Mouse (Mus musculus) heart, embryonic 12.5 days (tissue): ENCODE data around the gene Hhat. TPM values are rescaled to one million over a fixed set of nuclear protein-coding genes. Genes with fewer than 3 reads are reported as not detected.

ENCODE experiments used
- ATAC-seq: fragments of 200-750 bp; cut with Nextera tagmentation; 2 replicates; pipeline ENCODE4 v1.8.0; 2017; ENCODE audit warnings: moderate TSS enrichment, moderate library complexity; ENCODE audit not compliant: insufficient number of reproducible peaks, low FRiP score
- H3K27ac ChIP-seq: fragments of 300-500 bp; sonication (generic); 2 replicates; pipeline ENCODE4 v1.5.1; 2016; ENCODE audit warnings: mild to moderate bottlenecking, moderate library complexity; ENCODE audit not compliant: poor library complexity, severe bottlenecking
- H3K27me3 ChIP-seq: fragments of 300-500 bp; sonication (generic); replicated peaks from 2 replicates; pipeline ENCODE4 v1.6.1; 2016; ENCODE audit warnings: mild to moderate bottlenecking, moderate library complexity
- H3K36me3 ChIP-seq: fragments of 300-500 bp; sonication (generic); 2 replicates; pipeline ENCODE4 v1.6.1; 2016; ENCODE audit warnings: mild to moderate bottlenecking, moderate library complexity
- H3K4me1 ChIP-seq: fragments of 300-500 bp; sonication (generic); replicated peaks from 2 replicates; pipeline ENCODE4 v1.6.1; 2016; ENCODE audit warnings: mild to moderate bottlenecking
- H3K4me2 ChIP-seq: fragments of 300-500 bp; sonication (generic); 2 replicates; pipeline ENCODE4 v1.6.1; 2016; ENCODE audit warnings: mild to moderate bottlenecking, moderate library complexity
- H3K4me3 ChIP-seq: fragments of 300-500 bp; sonication (generic); 2 replicates; pipeline ENCODE4 v1.5.1; 2016; ENCODE audit warnings: mild to moderate bottlenecking
- H3K9ac ChIP-seq: fragments of 300-500 bp; sonication (generic); 2 replicates; pipeline ENCODE4 v1.6.1; 2016; ENCODE audit warnings: mild to moderate bottlenecking, moderate library complexity
- H3K9me3 ChIP-seq: fragments of 300-500 bp; sonication (generic); replicated peaks from 2 replicates; pipeline ENCODE4 v1.6.1; 2016; ENCODE audit warnings: mild to moderate bottlenecking, moderate library complexity
- WGBS: fragments of 180-500 bp; shearing (Covaris S2); methylation state at CpG from one replicate; pipeline ENCODE4 v1.1.7; 2016; 5-methylcytosine and 5-hydroxymethylcytosine counted together
- polyA plus RNA-seq: library from polyadenylated mRNA; unstranded; fragments of >200 nt; fragmentation: Nextera tagmentation; extraction: Ambion mirVana; gene quantifications from 2 replicates; pipeline ENCODE4 v1.2.1, GENCODE M21; 2016

The Hhat gene
- polyA plus RNA-seq, 1 experiment from 2014 or later = 6.7 TPM

- H3K9ac ChIP-seq = no peak overlapping the region
- no peak for ATAC-seq
- no peaks in the 10 kb centered on the region for H3K4me1 ChIP-seq
- whole genome bisulfite sequencing = 75% methylated on average over 7 of the region's 7 CpGs
- no peaks in the 10 kb centered on the region for H3K27me3 ChIP-seq
- H3K36me3 ChIP-seq = peaks cover 3% of the 10 kb centered on the region; the same call in 1 of the 2 replicates
- H3K4me2 ChIP-seq = no peak overlapping the region
- H3K27ac ChIP-seq = no peak overlapping the region
- no peaks in the 10 kb centered on the region for H3K9me3 ChIP-seq
- no peak overlapping the region for H3K4me3 ChIP-seq
These were observed 28.4 kb downstream of the Hhat start for GRCm38 (mm10) chr1:192742394-192743251.

GRCm38 (mm10) chr1:192741896-192742295, 29.1 kb downstream of the Hhat start:
- Histone ChIP-seq H3K27ac (no peak overlapping the region), H3K9me3 (no peaks in the 10 kb centered on the region), H3K27me3 (no peaks in the 10 kb centered on the region), H3K9ac (no peak overlapping the region), H3K36me3 (peaks cover 3% of the 10 kb centered on the region; the same call in 1 of the 2 replicates), H3K4me2 (no peak overlapping the region), H3K4me3 (no peak overlapping the region), H3K4me1 (no peaks in the 10 kb centered on the region)
- ATAC-seq = no peak
- 92% methylated on average over 2 of the region's 2 CpGs for WGBS

GRCm38 (mm10) chr1:192736524-192736923, 34.5 kb downstream of the Hhat start:
- Histone ChIP-seq H3K27me3 (no peaks in the 10 kb centered on the region), H3K36me3 (peaks cover 3% of the 10 kb centered on the region; the same call in 1 of the 2 replicates), H3K4me1 (0 out of 2 replicates have a peak, but pooled peaks cover 4% of the 10 kb centered on the region), H3K4me2 (no peak overlapping the region), H3K9me3 (no peaks in the 10 kb centered on the region), H3K27ac (no peak overlapping the region), H3K9ac (no peak overlapping the region; the same call in 1 of the 2 replicates), H3K4me3 (no peak overlapping the region)
- ATAC-seq = no peak
- 57% methylated on average over 3 of the region's 3 CpGs for WGBS

GRCm38 (mm10) chr1:192736002-192736426, 35.0 kb downstream of the Hhat start:
- Histone ChIP-seq H3K9me3 (no peaks in the 10 kb centered on the region), H3K36me3 (peaks cover 3% of the 10 kb centered on the region; the same call in 1 of the 2 replicates), H3K9ac (no peak overlapping the region), H3K4me3 (no peak overlapping the region), H3K27me3 (no peaks in the 10 kb centered on the region), H3K4me2 (no peak overlapping the region), H3K4me1 (0 out of 2 replicates have a peak, but pooled peaks cover 4% of the 10 kb centered on the region), H3K27ac (no peak overlapping the region)
- no peak for ATAC-seq
- WGBS = 67% methylated on average over 9 of the region's 9 CpGs

- no peaks in the 10 kb centered on the region for H3K36me3 ChIP-seq
- H3K9ac ChIP-seq = no peak overlapping the region
- H3K9me3 ChIP-seq = 0 out of 2 replicates have a peak, but pooled peaks cover 2% of the 10 kb centered on the region
- WGBS = 72% methylated on average over 7 of the region's 7 CpGs
- no peak overlapping the region for H3K4me2 ChIP-seq
- no peaks in the 10 kb centered on the region for H3K27me3 ChIP-seq
- ATAC-seq = no peak
- H3K27ac ChIP-seq = no peak overlapping the region
- no peak overlapping the region for H3K4me3 ChIP-seq
- no peaks in the 10 kb centered on the region for H3K4me1 ChIP-seq
These were observed 40.5 kb downstream of the Hhat start for GRCm38 (mm10) chr1:192730517-192730916.

GRCm38 (mm10) chr1:192726996-192727624, 43.9 kb downstream of the Hhat start:
- H3K27me3 ChIP-seq = no peaks in the 10 kb centered on the region
- H3K27ac ChIP-seq = no peak overlapping the region
- H3K4me2 ChIP-seq = no peak overlapping the region
- H3K9me3 ChIP-seq = 0 out of 2 replicates have a peak, but pooled peaks cover 2% of the 10 kb centered on the region
- no peaks in the 10 kb centered on the region for H3K4me1 ChIP-seq
- H3K36me3 ChIP-seq = no peaks in the 10 kb centered on the region
- no peak overlapping the region for H3K4me3 ChIP-seq
- 49% methylated on average over 11 of the region's 11 CpGs for WGBS
- 0 out of 2 replicates have a peak, but pooled peaks have one; percentile 36 for ATAC-seq
- H3K9ac ChIP-seq = no peak overlapping the region

GRCm38 (mm10) chr1:192722147-192722546, 48.9 kb downstream of the Hhat start:
- Histone ChIP-seq H3K36me3 (no peaks in the 10 kb centered on the region), H3K4me2 (no peak overlapping the region), H3K9me3 (no peaks in the 10 kb centered on the region), H3K9ac (no peak overlapping the region), H3K27ac (no peak overlapping the region), H3K4me3 (no peak overlapping the region), H3K27me3 (no peaks in the 10 kb centered on the region), H3K4me1 (no peaks in the 10 kb centered on the region)
- WGBS = 27% methylated on average over 5 of the region's 5 CpGs
- no peak for ATAC-seq

GRCm38 (mm10) chr1:192720156-192720555, 50.9 kb downstream of the Hhat start:
- Histone ChIP-seq H3K27ac (no peak overlapping the region), H3K27me3 (no peaks in the 10 kb centered on the region), H3K4me1 (no peaks in the 10 kb centered on the region), H3K9me3 (no peaks in the 10 kb centered on the region), H3K9ac (no peak overlapping the region), H3K36me3 (no peaks in the 10 kb centered on the region), H3K4me2 (no peak overlapping the region), H3K4me3 (no peak overlapping the region)
- no peak for ATAC-seq
- WGBS = 80% methylated on average over 10 of the region's 10 CpGs

- H3K4me3 ChIP-seq = no peak overlapping the region
- H3K27ac ChIP-seq = no peak overlapping the region
- WGBS = 29% methylated on average over 3 of the region's 3 CpGs
- no peak overlapping the region for H3K4me2 ChIP-seq
- H3K9me3 ChIP-seq = no peaks in the 10 kb centered on the region
- 0 out of 2 replicates have a peak, but pooled peaks cover 3% of the 10 kb centered on the region for H3K4me1 ChIP-seq
- H3K36me3 ChIP-seq = no peaks in the 10 kb centered on the region
- no peak for ATAC-seq
- H3K27me3 ChIP-seq = no peaks in the 10 kb centered on the region
- H3K9ac ChIP-seq = no peak overlapping the region
These were observed 59.2 kb downstream of the Hhat start for GRCm38 (mm10) chr1:192711779-192712348.

GRCm38 (mm10) chr1:192700339-192701073, 70.5 kb downstream of the Hhat start:
- Histone ChIP-seq H3K27ac (no peak overlapping the region), H3K9ac (no peak overlapping the region), H3K9me3 (no peaks in the 10 kb centered on the region), H3K27me3 (no peaks in the 10 kb centered on the region), H3K4me2 (no peak overlapping the region), H3K4me3 (no peak overlapping the region), H3K36me3 (no peaks in the 10 kb centered on the region), H3K4me1 (no peaks in the 10 kb centered on the region)
- 77% methylated on average over 8 of the region's 8 CpGs for WGBS
- ATAC-seq = no peak
